Mouse (Mus musculus) adrenal gland, adult 8-10 months (tissue): ENCODE measurements around the gene Hoxc12. TPM values are rescaled to one million over a fixed set of nuclear protein-coding genes. Genes with fewer than 3 reads are reported as not detected.

ENCODE experiments used
- DNase-seq: peaks from one replicate; pipeline ENCODE4 v3.0.0; 2022
- total RNA-seq, 4 experiments: library from RNA; stranded (reverse); gene quantifications; 2 replicates each; pipeline ENCODE4 v1.2.4; 2022

Hoxc12 gene
- total RNA-seq, 4 experiments from 2014 or later, result not detected

- no peak for DNase-seq
Measured at GRCm38 (mm10) chr15:102965003-102965891, 28.7 kb downstream of the Hoxc12 start.

GRCm38 (mm10) chr15:102965892-102966775 lies 29.6 kb downstream of the Hoxc12 start:
- DNase-seq, result peak; percentile 73

- no peak for DNase-seq
Measured at GRCm38 (mm10) chr15:102966776-102967311, 30.3 kb downstream of the Hoxc12 start, which contains the start of gene Hoxc10. TSS of gene Hoxc10 (plus strand) at chr15:102966796.

- no peak for DNase-seq
Measured at GRCm38 (mm10) chr15:102967312-102967510, 30.7 kb downstream of the Hoxc12 start, which contains the start of gene Hoxc5. TSS of gene Hoxc5 (plus strand) at chr15:102967443.

GRCm38 (mm10) chr15:102967511-102968397 lies 31.2 kb downstream of the Hoxc12 start:
- DNase-seq, result no peak

GRCm38 (mm10) chr15:102969296-102969695 lies 32.7 kb downstream of the Hoxc12 start:
- DNase-seq, result no peak

GRCm38 (mm10) chr15:102970740-102971139 lies 34.2 kb downstream of the Hoxc12 start:
- DNase-seq, result no peak

GRCm38 (mm10) chr15:102972254-102972653 lies 35.7 kb downstream of the Hoxc12 start:
- no peak for DNase-seq

- DNase-seq, result no peak
Measured at GRCm38 (mm10) chr15:102972753-102973152, 36.2 kb downstream of the Hoxc12 start.

GRCm38 (mm10) chr15:102975034-102975433 lies 38.5 kb downstream of the Hoxc12 start:
- no peak for DNase-seq

GRCm38 (mm10) chr15:102975688-102976111 lies 39.1 kb downstream of the Hoxc12 start:
- DNase-seq, result no peak

- no peak for DNase-seq
Measured at GRCm38 (mm10) chr15:102976171-102976570, 39.6 kb downstream of the Hoxc12 start, which contains the start of gene Hoxc9. TSS of gene Hoxc9 (plus strand) at chr15:102976439.

GRCm38 (mm10) chr15:102976631-102977422 lies 40.3 kb downstream of the Hoxc12 start:
- DNase-seq, result no peak

GRCm38 (mm10) chr15:102977423-102977974 lies 40.9 kb downstream of the Hoxc12 start:
- no peak for DNase-seq

- no peak for DNase-seq
Measured at GRCm38 (mm10) chr15:102978615-102979515, 42.3 kb downstream of the Hoxc12 start.

- no peak for DNase-seq
Measured at GRCm38 (mm10) chr15:102979936-102980335, 43.4 kb downstream of the Hoxc12 start.

- DNase-seq, result no peak
Measured at GRCm38 (mm10) chr15:102980352-102980751, 43.8 kb downstream of the Hoxc12 start.

- no peak for DNase-seq
Measured at GRCm38 (mm10) chr15:102980912-102981311, 44.4 kb downstream of the Hoxc12 start.
